Mouse (Mus musculus): ENCODE results near the gene Vsig1.
A peak's percentile ranks its signal among the peaks of the same experiment; 100 is the strongest.

The Vsig1 gene

GRCm38 (mm10) chrX:140983206-140983960 is 76.0 kb downstream of the Vsig1 start:
- TF ChIP-seq GATA4 (IDR thresholded peaks at IDR 0.05; ENCODE audit: insufficient replicate concordance, low read length): peak; percentile 43; the same call in 1 of the 2 replicates

GRCm38 (mm10) chrX:140984795-140985194 is 77.4 kb downstream of the Vsig1 start:
- no peak for TF ChIP-seq GATA4 (IDR thresholded peaks at IDR 0.05; ENCODE audit: insufficient replicate concordance, low read length)

GRCm38 (mm10) chrX:140985256-140985655 is 77.8 kb downstream of the Vsig1 start:
- no peak for TF ChIP-seq GATA4 (IDR thresholded peaks at IDR 0.05; ENCODE audit: insufficient replicate concordance, low read length)

Measured in liver, adult (tissue).